Mouse (Mus musculus): Measurements from ENCODE around the gene Cd80.
A peak's percentile ranks its signal among the peaks of the same experiment; 100 is the strongest.

The Cd80 gene

GRCm38 (mm10) chr16:38536544-38537146 is 81.3 kb downstream of the Cd80 start:
- DNase-seq: peak; percentile 86

GRCm38 (mm10) chr16:38538716-38539380 is 83.5 kb downstream of the Cd80 start:
- no peak for DNase-seq

Data from right cerebral cortex, postnatal 4 days (tissue).